Comparison of ENCODE assay signal across 12 mouse cellular contexts in the genomic region with DNA sequence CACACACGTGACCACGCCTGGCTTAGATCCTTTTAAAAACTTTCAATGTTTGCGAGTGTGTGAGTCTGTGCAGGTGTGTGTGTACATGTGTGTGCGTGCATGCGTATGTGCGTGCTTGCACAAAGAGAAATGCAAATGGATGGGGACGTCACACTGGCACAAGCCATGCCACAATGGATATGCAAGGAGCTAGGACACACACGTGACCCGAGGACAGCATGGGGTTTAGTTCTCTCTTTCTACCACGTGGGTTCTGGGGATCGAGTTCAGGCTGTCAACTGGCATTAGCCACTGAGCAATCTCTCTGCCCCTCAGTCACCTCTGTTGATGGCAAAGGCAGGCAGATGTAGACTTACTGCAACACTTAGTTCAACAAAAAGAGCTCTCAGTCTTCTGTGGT. TPM values are rescaled to one million over a fixed set of nuclear protein-coding genes. Genes with fewer than 3 reads are reported as not detected.
DNase-seq lines count a peak whose midpoint lies in the region; ATAC-seq and TF ChIP-seq lines count a peak whose summit lies in the region.
"Had no signal": no experiment of that assay in that cellular context is flagged by ENCODE, and none has a peak within 500 bp of the region (broad histone marks: within the 10 kb centered on the region; RNA-seq: fewer than 3 reads in every experiment).

No protein-coding gene starts in this region.

- no peaks in the 10 kb centered on the region for H3K36me3 ChIP-seq in heart, postnatal 0 days (replicated peaks; ENCODE audit: control insufficient read depth, insufficient read depth, low read length)
- 0 out of 2 replicates have a peak, but pooled peaks cover 5% of the 10 kb centered on the region for H3K36me3 ChIP-seq in liver, postnatal 0 days (replicated peaks; ENCODE audit: insufficient read depth, low read length)
- H3K36me3 ChIP-seq in forebrain, embryonic 15.5 days = no peaks in the 10 kb centered on the region
- H3K36me3 ChIP-seq in thymus, adult 2 months (ENCODE audit: control insufficient read depth, insufficient read depth, low read length) = no peaks in the 10 kb centered on the region

- no peak overlapping the region for H3K9ac ChIP-seq in heart, postnatal 0 days (replicated peaks; ENCODE audit: low read depth, low read length)
- peak overlapping the region; percentile 45 for H3K9ac ChIP-seq in liver, postnatal 0 days (replicated peaks)
- no peak overlapping the region for H3K9ac ChIP-seq in forebrain, embryonic 15.5 days (replicated peaks)
- H3K9ac ChIP-seq: embryonic facial prominence, embryonic 13.5 days had no signal

- 0 out of 2 replicates have a peak overlapping the region, but pooled peaks have one; percentile 3 for H3K27ac ChIP-seq in heart, postnatal 0 days (ENCODE audit: low read depth)
- peak overlapping the region; percentile 56 for H3K27ac ChIP-seq in liver, postnatal 0 days (ENCODE audit: low read depth)
- no peak overlapping the region for H3K27ac ChIP-seq in forebrain, embryonic 15.5 days (replicated peaks)
- H3K27ac ChIP-seq in thymus, adult 2 months (ENCODE audit: control insufficient read depth, insufficient read depth, low read length) = no peak overlapping the region
- H3K27ac ChIP-seq: embryonic facial prominence, embryonic 13.5 days had no signal

- no peak for TF ChIP-seq CTCF in heart, postnatal 0 days (IDR thresholded peaks at IDR 0.05; ENCODE audit: low read depth)
- TF ChIP-seq CTCF in liver, postnatal 0 days (IDR thresholded peaks at IDR 0.05; ENCODE audit: low read depth) = no peak
- no peak for TF ChIP-seq CTCF in thymus, adult 2 months (IDR thresholded peaks at IDR 0.05; ENCODE audit: borderline replicate concordance, control insufficient read depth, extremely low read depth, insufficient read depth, low read length, poor library complexity)

- H3K4me2 ChIP-seq in heart, postnatal 0 days (ENCODE audit: low read depth, low read length) = no peak overlapping the region
- peak overlapping the region; percentile 64; the same call in 1 of the 2 replicates for H3K4me2 ChIP-seq in liver, postnatal 0 days (ENCODE audit: low read depth, low read length)
- H3K4me2 ChIP-seq in forebrain, embryonic 15.5 days (replicated peaks) = no peak overlapping the region
- H3K4me2 ChIP-seq: embryonic facial prominence, embryonic 13.5 days had no signal

- no peaks in the 10 kb centered on the region for H3K9me3 ChIP-seq in heart, postnatal 0 days (replicated peaks; ENCODE audit: control insufficient read depth, low read length)
- H3K9me3 ChIP-seq in liver, postnatal 0 days (ENCODE audit: low read length) = no peaks in the 10 kb centered on the region
- H3K9me3 ChIP-seq in forebrain, embryonic 15.5 days = no peaks in the 10 kb centered on the region
- H3K9me3 ChIP-seq: embryonic facial prominence, embryonic 13.5 days; hindbrain, embryonic 10.5 days had no signal

- TF ChIP-seq POLR2A in thymus, adult 2 months (IDR thresholded peaks at IDR 0.05; ENCODE audit: control insufficient read depth, extremely low read depth, insufficient read depth, low read length, poor library complexity) = no peak

- peaks cover 64% of the 10 kb centered on the region for H3K4me1 ChIP-seq in heart, postnatal 0 days (ENCODE audit: control insufficient read depth, insufficient read depth)
- peaks cover 91% of the 10 kb centered on the region for H3K4me1 ChIP-seq in liver, postnatal 0 days (ENCODE audit: insufficient read depth)
- H3K4me1 ChIP-seq in forebrain, embryonic 15.5 days = peaks cover 66% of the 10 kb centered on the region
- peaks cover 75% of the 10 kb centered on the region for H3K4me1 ChIP-seq in thymus, adult 2 months (replicated peaks; ENCODE audit: control insufficient read depth, insufficient read depth, low read length)

- no peak overlapping the region for H3K4me3 ChIP-seq in heart, postnatal 0 days (ENCODE audit: low read depth, low read length)
- H3K4me3 ChIP-seq in liver, postnatal 0 days (ENCODE audit: low read depth, low read length) = no peak overlapping the region; the same call in 1 of the 2 replicates
- H3K4me3 ChIP-seq in forebrain, embryonic 15.5 days = no peak overlapping the region
- H3K4me3 ChIP-seq in thymus, adult 2 months (ENCODE audit: control insufficient read depth, insufficient read depth, low read length) = no peak overlapping the region
- H3K4me3 ChIP-seq: embryonic facial prominence, embryonic 13.5 days; hindbrain, embryonic 10.5 days had no signal

- no peak for ATAC-seq in CD4-positive, CD25-positive, alpha-beta regulatory T cell, adult 4 months
- no peak for ATAC-seq in heart, postnatal 0 days (ENCODE audit: insufficient read depth, low read depth)
- ATAC-seq in liver, postnatal 0 days = no peak
- ATAC-seq in forebrain, embryonic 15.5 days (replicated peaks) = no peak
- ATAC-seq: forebrain, embryonic 14.5 days had no signal

- peak; percentile 35 for DNase-seq in CD4-positive, CD25-positive, alpha-beta regulatory T cell, adult 2 months (ENCODE audit: low read depth, low spot score)
- no peak for DNase-seq in heart, postnatal 0 days (ENCODE audit: low spot score)
- DNase-seq in heart, postnatal 4 days = no peak
- DNase-seq in R1 (ENCODE audit: low read depth, low spot score) = peak; percentile 41
- no peak for DNase-seq in liver, postnatal 0 days
- no peak for DNase-seq in thymus, adult 2 months
- DNase-seq: kidney, adult 18-20 months had no signal

- no peak for TF ChIP-seq EP300 in heart, postnatal 0 days (IDR thresholded peaks at IDR 0.05; ENCODE audit: low read depth)
- TF ChIP-seq EP300 in liver, postnatal 0 days (IDR thresholded peaks at IDR 0.05; ENCODE audit: low read depth) = no peak

- H3K27me3 ChIP-seq in heart, postnatal 0 days (ENCODE audit: control insufficient read depth, insufficient read depth, low read length) = no peaks in the 10 kb centered on the region
- no peaks in the 10 kb centered on the region for H3K27me3 ChIP-seq in liver, postnatal 0 days (ENCODE audit: insufficient read depth, low read length)
- H3K27me3 ChIP-seq in forebrain, embryonic 15.5 days = no peaks in the 10 kb centered on the region
- no peaks in the 10 kb centered on the region for H3K27me3 ChIP-seq in thymus, adult 2 months (ENCODE audit: control insufficient read depth, insufficient read depth, low read length)
- H3K27me3 ChIP-seq: embryonic facial prominence, embryonic 13.5 days had no signal

- 83% methylated on average over 11 of the region's 11 CpGs for WGBS in heart, postnatal 0 days
- WGBS in liver, postnatal 0 days (ENCODE audit: insufficient replicate concordance) = 62% methylated on average over 11 of the region's 11 CpGs
- WGBS in forebrain, embryonic 15.5 days = 85% methylated on average over 11 of the region's 11 CpGs
- 60% methylated on average over 11 of the region's 11 CpGs for WGBS in thymus, adult 2 months

RNA-seq across cellular contexts. Expression of a gene that starts 10.4 kb away (rescaled TPM):
- 10 to 100 TPM; 17.8 to 22.1 TPM for polyA plus RNA-seq in CD4-positive, CD25-positive, alpha-beta regulatory T cell, adult 4 months (2017; shearing (Covaris generic))
- total RNA-seq in heart, postnatal 0 days (2014; rRNA removed; ENCODE audit: low replicate concordance) = 51.4 and 59.6 TPM in 2 replicates
- polyA plus RNA-seq in heart, postnatal 0 days (2015; fragmentation: Nextera tagmentation; extraction: Ambion mirVana) = 44.5 and 55.7 TPM in 2 replicates
- 10 to 100 TPM; 42.3 to 49.1 TPM for total RNA-seq in heart, postnatal 4 days (2021)
- 16.4 and 17.6 TPM in 2 replicates for polyA plus RNA-seq in liver, postnatal 0 days (2015; fragmentation: Nextera tagmentation; extraction: Ambion mirVana)
- polyA plus RNA-seq in forebrain, embryonic 15.5 days (2015; fragmentation: Nextera tagmentation; extraction: Ambion mirVana) = 106 and 109 TPM in 2 replicates
- 111 and 119 TPM in 2 replicates for polyA plus RNA-seq in thymus, adult 2 months (2012; rRNA removed)

RNA-seq across cellular contexts. Expression of a gene that starts 48.3 kb away (rescaled TPM):
- polyA plus RNA-seq in CD4-positive, CD25-positive, alpha-beta regulatory T cell, adult 4 months (2017; shearing (Covaris generic)) = 10 to 100 TPM; 11.0 to 12.1 TPM
- 16.3 and 29.2 TPM in 2 replicates for total RNA-seq in heart, postnatal 0 days (2014; rRNA removed; ENCODE audit: low replicate concordance)
- polyA plus RNA-seq in heart, postnatal 0 days (2015; fragmentation: Nextera tagmentation; extraction: Ambion mirVana) = 9.3 and 11.9 TPM in 2 replicates
- 10 to 100 TPM; 29.6 to 42.2 TPM for total RNA-seq in heart, postnatal 4 days (2021)
- polyA plus RNA-seq in liver, postnatal 0 days (2015; fragmentation: Nextera tagmentation; extraction: Ambion mirVana) = 10.1 and 13.5 TPM in 2 replicates
- polyA plus RNA-seq in forebrain, embryonic 15.5 days (2015; fragmentation: Nextera tagmentation; extraction: Ambion mirVana) = 26.9 and 27.5 TPM in 2 replicates
- 12.5 and 13.8 TPM in 2 replicates for polyA plus RNA-seq in thymus, adult 2 months (2012; rRNA removed)

Comparison
In these comparisons a context has a peak if more than half of its experiments do, and no peak if none do; other contexts are left out.
1. DNase-seq: peak in CD4-positive, CD25-positive, alpha-beta regulatory T cell, adult 2 months (single experiment) and R1 (single experiment); none in heart, postnatal 0 days (single experiment), heart, postnatal 4 days (single experiment), liver, postnatal 0 days (single experiment) and thymus, adult 2 months (single experiment).
2. H3K27ac ChIP-seq: peak in heart, postnatal 0 days (single experiment) and liver, postnatal 0 days (single experiment); none in forebrain, embryonic 15.5 days (single experiment) and thymus, adult 2 months (single experiment).